Mouse (Mus musculus) bone marrow macrophage, adult 2 months (primary cell): Measurements from ENCODE around the gene Ctnna3.
"Not testable (repeated sequence)": the region's sequence is repeated elsewhere in the genome, so short reads cannot be mapped to it uniquely, and the experiment has no call there.

Experiments used
- CTCF ChIP-seq: IDR thresholded peaks from 2 replicates; pipeline ENCODE4 v1.5.1; 2012; ENCODE audit warnings: low read depth, mild to moderate bottlenecking, low read length, moderate library complexity
- POLR2A ChIP-seq: IDR thresholded peaks from 2 replicates; pipeline ENCODE4 v1.6.1; 2012; ENCODE audit warnings: mild to moderate bottlenecking, low read depth, low read length, borderline replicate concordance

DNA sequence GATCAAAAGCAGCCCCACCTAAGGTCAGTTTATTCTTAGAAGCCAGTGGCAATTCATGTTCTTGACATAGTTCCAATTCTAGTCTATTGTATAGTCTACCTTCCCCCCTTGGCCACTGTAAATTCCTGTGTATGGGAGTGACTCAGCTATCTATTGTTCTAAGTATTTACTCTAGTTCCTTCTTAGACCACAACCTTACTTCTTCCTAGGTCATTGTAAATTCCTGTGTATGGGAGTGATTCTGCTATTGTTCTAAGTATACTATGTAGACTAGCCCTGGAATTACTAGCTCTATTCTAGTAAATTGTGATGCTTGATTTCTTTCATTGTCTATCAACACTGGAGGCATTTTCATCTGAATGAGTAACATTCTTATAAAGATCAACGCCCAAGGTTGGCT is 1603.6 kb downstream of the Ctnna3 start:
- TF ChIP-seq POLR2A, CTCF: not testable (repeated sequence)
